Mouse (Mus musculus) intestine, embryonic 16.5 days (tissue): Measurements from ENCODE around the gene Etv2. TPM values are rescaled to one million over a fixed set of nuclear protein-coding genes. Genes with fewer than 3 reads are reported as not detected.

Experiments
- ATAC-seq: fragments of 200-750 bp; cut with Nextera tagmentation; 2 replicates; pipeline ENCODE4 v1.8.0; 2017; ENCODE audit warnings: moderate TSS enrichment, moderate library complexity
- H3K27ac ChIP-seq: fragments of 300-500 bp; sonication (generic); 2 replicates; pipeline ENCODE4 v1.5.1; 2014; ENCODE audit warnings: mild to moderate bottlenecking, low read length
- H3K27me3 ChIP-seq: fragments of 300-500 bp; sonication (generic); replicated peaks from 2 replicates; pipeline ENCODE4 v1.6.1; 2014; ENCODE audit warnings: low read length, control low read depth, mixed read lengths; ENCODE audit not compliant: control insufficient read depth, insufficient read depth
- H3K36me3 ChIP-seq: fragments of 300-500 bp; sonication (generic); 2 replicates; pipeline ENCODE4 v1.6.1; 2014; ENCODE audit warnings: low read length, control low read depth; ENCODE audit not compliant: control insufficient read depth, insufficient read depth
- H3K4me1 ChIP-seq: fragments of 300-500 bp; sonication (generic); 2 replicates; pipeline ENCODE4 v1.6.1; 2014; ENCODE audit warnings: low read length, control low read depth, mixed read lengths; ENCODE audit not compliant: control insufficient read depth, insufficient read depth
- H3K4me2 ChIP-seq: fragments of 300-500 bp; sonication (generic); 2 replicates; pipeline ENCODE4 v1.6.1; 2014; ENCODE audit warnings: low read depth, low read length, control low read depth
- H3K4me3 ChIP-seq: fragments of 300-500 bp; sonication (generic); 2 replicates; pipeline ENCODE4 v1.5.1; 2014; ENCODE audit warnings: mild to moderate bottlenecking, low read length
- H3K9ac ChIP-seq: fragments of 300-500 bp; sonication (generic); 2 replicates; pipeline ENCODE4 v1.6.1; 2014; ENCODE audit warnings: low read depth, low read length
- H3K9me3 ChIP-seq: fragments of 300-500 bp; sonication (generic); 2 replicates; pipeline ENCODE4 v1.6.1; 2016; ENCODE audit warnings: low read length, control low read depth; ENCODE audit not compliant: control insufficient read depth
- WGBS: fragments of 180-500 bp; shearing (Covaris S2); extraction: QIAGEN DNeasy Blood & Tissue Kit; methylation state at CpG from one replicate; pipeline ENCODE4 v1.1.7; 2014; 5-methylcytosine and 5-hydroxymethylcytosine counted together
- polyA plus RNA-seq: library from polyadenylated mRNA; unstranded; fragments of >200 nt; fragmentation: Nextera tagmentation; extraction: Ambion mirVana; gene quantifications from 2 replicates; pipeline ENCODE4 v1.2.1, GENCODE M21; 2015

Etv2 gene
- polyA plus RNA-seq, 1 experiment from 2014 or later = not detected

GRCm38 (mm10) chr7:30604944-30605343 is 30.7 kb downstream of the Etv2 start:
- H3K27me3 ChIP-seq = no peaks in the 10 kb centered on the region
- H3K4me2 ChIP-seq = no peak overlapping the region
- H3K9ac ChIP-seq = no peak overlapping the region
- ATAC-seq = no peak
- no peak overlapping the region for H3K27ac ChIP-seq
- no peaks in the 10 kb centered on the region for H3K36me3 ChIP-seq
- no peaks in the 10 kb centered on the region for H3K9me3 ChIP-seq
- 83% methylated on average over 8 of the region's 8 CpGs for WGBS
- no peak overlapping the region for H3K4me3 ChIP-seq
- H3K4me1 ChIP-seq = peaks cover 19% of the 10 kb centered on the region

- no peaks in the 10 kb centered on the region for H3K27me3 ChIP-seq
- WGBS = 64% methylated on average over 8 of the region's 8 CpGs
- no peak for ATAC-seq
- no peak overlapping the region for H3K9ac ChIP-seq
- H3K4me2 ChIP-seq = no peak overlapping the region
- H3K4me1 ChIP-seq = peaks cover 23% of the 10 kb centered on the region
- H3K27ac ChIP-seq = no peak overlapping the region
- H3K9me3 ChIP-seq = no peaks in the 10 kb centered on the region
- H3K4me3 ChIP-seq = no peak overlapping the region
- H3K36me3 ChIP-seq = no peaks in the 10 kb centered on the region
Measured at GRCm38 (mm10) chr7:30604424-30604823, 31.2 kb downstream of the Etv2 start.

DNA sequence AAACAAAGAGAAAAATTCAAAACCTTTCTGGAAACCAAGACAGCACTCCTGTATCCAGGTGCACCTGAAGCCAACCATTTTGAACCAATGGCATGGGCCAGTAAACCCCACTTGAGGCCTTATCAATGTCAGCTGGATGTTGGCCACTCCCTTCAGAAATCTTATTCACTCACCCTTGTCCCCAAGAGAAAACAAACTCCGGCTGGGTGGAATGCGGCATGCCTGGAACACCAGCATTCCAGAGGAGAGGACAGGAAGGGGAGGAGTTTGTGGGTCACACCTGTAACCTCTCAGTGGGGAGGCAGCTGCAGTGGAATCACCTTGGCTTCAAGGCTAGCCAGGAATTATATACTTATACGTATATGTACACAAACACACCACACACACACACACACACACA is 33.1 kb downstream of the Etv2 start:
- Histone ChIP-seq H3K27ac (peak overlapping the region; percentile 71), H3K36me3 (no peaks in the 10 kb centered on the region), H3K4me2 (no peak overlapping the region), H3K9ac (no peak overlapping the region), H3K4me1 (peaks cover 19% of the 10 kb centered on the region), H3K4me3 (no peak overlapping the region), H3K9me3 (no peaks in the 10 kb centered on the region; the same call in 1 of the 2 replicates), H3K27me3 (no peaks in the 10 kb centered on the region)
- 24% methylated on average over 3 of the region's 3 CpGs for WGBS
- peak; percentile 80 for ATAC-seq

- WGBS = 70% methylated on average over 7 of the region's 7 CpGs
- Histone ChIP-seq H3K9ac (0 out of 2 replicates have a peak overlapping the region, but pooled peaks have one; percentile 11), H3K4me1 (peaks cover 19% of the 10 kb centered on the region), H3K27me3 (no peaks in the 10 kb centered on the region), H3K36me3 (no peaks in the 10 kb centered on the region), H3K27ac (peak overlapping the region; percentile 46), H3K4me2 (0 out of 2 replicates have a peak overlapping the region, but pooled peaks have one; percentile 31), H3K9me3 (no peaks in the 10 kb centered on the region; the same call in 1 of the 2 replicates), H3K4me3 (no peak overlapping the region; the same call in 1 of the 2 replicates)
- ATAC-seq = no peak
Measured at GRCm38 (mm10) chr7:30600651-30601050, 35.0 kb downstream of the Etv2 start.

DNA sequence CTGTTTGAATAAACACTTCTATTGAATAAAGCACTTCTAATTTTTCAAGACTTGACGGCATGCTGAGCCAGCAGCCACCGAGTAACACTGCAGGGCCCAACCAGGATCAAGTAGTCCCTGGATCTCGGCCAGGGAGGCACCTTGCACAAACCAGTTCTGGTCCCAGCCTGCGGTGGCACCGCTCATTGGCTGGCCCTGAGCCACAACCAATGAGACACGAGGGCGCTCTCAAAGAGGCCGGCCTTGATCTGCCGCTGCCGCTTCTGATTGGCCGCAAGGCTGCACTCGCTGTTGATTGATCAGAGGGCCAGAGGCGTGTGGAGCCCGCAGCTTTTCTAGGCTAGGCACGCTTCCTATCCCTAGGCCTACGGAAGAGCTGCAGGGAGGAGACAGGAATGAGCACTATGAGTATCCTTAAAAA is 35.7 kb downstream of the Etv2 start:
- Histone ChIP-seq H3K4me2 (peak overlapping the region; percentile 31; the same call in 1 of the 2 replicates), H3K36me3 (no peaks in the 10 kb centered on the region), H3K27ac (peak overlapping the region; percentile 46; the same call in 1 of the 2 replicates), H3K9me3 (no peaks in the 10 kb centered on the region; the same call in 1 of the 2 replicates), H3K4me1 (peaks cover 19% of the 10 kb centered on the region), H3K9ac (no peak overlapping the region), H3K27me3 (no peaks in the 10 kb centered on the region), H3K4me3 (no peak overlapping the region; the same call in 1 of the 2 replicates)
- peak; percentile 91 for ATAC-seq
- 2% methylated on average over 16 of the region's 16 CpGs for WGBS

DNA sequence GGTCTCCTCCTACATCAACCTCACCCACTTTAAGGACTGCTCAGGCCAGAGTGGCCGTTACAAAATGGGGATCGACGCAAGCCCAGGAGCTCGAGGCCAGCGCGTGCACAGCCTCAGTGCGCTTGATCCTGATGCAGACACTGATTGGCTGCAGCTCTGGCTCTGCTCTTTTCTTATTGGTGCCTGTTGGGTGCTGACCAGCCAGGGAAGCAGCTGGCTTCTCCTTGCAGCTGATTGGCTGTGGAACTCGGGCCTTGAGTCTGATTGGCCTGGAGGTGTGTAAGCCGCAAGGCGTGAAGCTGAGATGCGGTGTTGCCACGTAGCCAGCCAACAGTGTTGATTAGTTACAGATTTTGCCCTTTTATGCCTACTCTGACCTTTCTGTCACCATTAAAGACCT is 36.9 kb downstream of the Etv2 start, which contains the start of gene Zbtb32:
Zbtb32 (minus strand) TSS at position 124 of the 400 bp plus-strand sequence.
- WGBS = 94% methylated on average over 12 of the region's 12 CpGs
- H3K4me1 ChIP-seq = peaks cover 22% of the 10 kb centered on the region
- H3K27ac ChIP-seq = peak within 1 kb of the TSS; percentile 7; the same call in 1 of the 2 replicates
- no peaks in the 10 kb centered on the region; the same call in 1 of the 2 replicates for H3K9me3 ChIP-seq
- no peak for ATAC-seq
- no peaks in the 10 kb centered on the region for H3K27me3 ChIP-seq
- H3K36me3 ChIP-seq = no peaks in the 10 kb centered on the region
- no peak within 1 kb of the TSS for H3K9ac ChIP-seq
- H3K4me2 ChIP-seq = no peak within 1 kb of the TSS; the same call in 1 of the 2 replicates
- no peak within 1 kb of the TSS for H3K4me3 ChIP-seq

DNA sequence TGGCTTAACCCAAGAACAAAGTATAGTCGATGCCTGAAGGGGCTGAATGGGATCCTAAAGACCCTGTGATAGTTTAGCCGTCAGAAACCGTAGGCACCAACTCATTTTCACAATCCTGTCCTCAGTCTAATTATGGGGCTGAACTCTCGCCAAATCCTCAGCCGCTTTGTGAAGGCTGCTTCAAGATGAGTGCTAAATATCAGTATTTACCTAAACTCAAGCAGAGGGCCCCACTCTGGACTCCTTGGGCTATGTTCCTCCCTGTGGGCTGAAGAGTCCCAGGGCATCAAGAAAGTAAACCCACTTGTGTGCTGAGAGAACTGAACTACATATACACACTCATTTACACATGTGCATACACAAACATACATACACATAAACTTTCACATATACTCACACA is 38.8 kb downstream of the Etv2 start:
- H3K9ac ChIP-seq = no peak overlapping the region
- ATAC-seq = no peak
- H3K27me3 ChIP-seq = no peaks in the 10 kb centered on the region
- H3K4me1 ChIP-seq = peaks cover 17% of the 10 kb centered on the region
- H3K27ac ChIP-seq = no peak overlapping the region
- no peaks in the 10 kb centered on the region; the same call in 1 of the 2 replicates for H3K9me3 ChIP-seq
- 79% methylated on average over 5 of the region's 5 CpGs for WGBS
- H3K4me2 ChIP-seq = no peak overlapping the region
- H3K4me3 ChIP-seq = no peak overlapping the region
- no peaks in the 10 kb centered on the region for H3K36me3 ChIP-seq

DNA sequence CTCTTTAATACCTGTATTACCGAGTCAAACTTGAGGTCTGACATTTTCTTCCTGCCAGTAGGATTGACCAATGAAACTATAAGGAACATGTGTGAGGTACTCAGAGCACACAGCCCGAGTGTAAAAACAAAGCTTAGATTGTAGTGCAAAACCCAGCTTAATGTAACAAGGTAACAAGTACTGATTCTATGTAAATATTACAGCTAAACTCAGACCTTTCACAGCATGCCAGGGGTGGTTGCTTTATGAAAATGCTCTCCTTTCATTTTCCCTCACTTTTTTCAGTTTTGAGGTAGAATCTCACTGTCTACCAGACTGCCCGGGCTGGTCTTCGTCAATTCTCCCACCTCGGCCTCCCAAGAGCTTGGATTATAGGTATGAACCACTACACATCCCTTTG is 39.6 kb downstream of the Etv2 start:
- ATAC-seq = no peak
- no peak overlapping the region for H3K9ac ChIP-seq
- no peak overlapping the region for H3K27ac ChIP-seq
- H3K4me1 ChIP-seq = peaks cover 17% of the 10 kb centered on the region
- WGBS = 80% methylated on average over 5 of the region's 5 CpGs
- H3K36me3 ChIP-seq = no peaks in the 10 kb centered on the region
- no peak overlapping the region for H3K4me2 ChIP-seq
- no peaks in the 10 kb centered on the region; the same call in 1 of the 2 replicates for H3K9me3 ChIP-seq
- H3K4me3 ChIP-seq = no peak overlapping the region
- H3K27me3 ChIP-seq = no peaks in the 10 kb centered on the region

DNA sequence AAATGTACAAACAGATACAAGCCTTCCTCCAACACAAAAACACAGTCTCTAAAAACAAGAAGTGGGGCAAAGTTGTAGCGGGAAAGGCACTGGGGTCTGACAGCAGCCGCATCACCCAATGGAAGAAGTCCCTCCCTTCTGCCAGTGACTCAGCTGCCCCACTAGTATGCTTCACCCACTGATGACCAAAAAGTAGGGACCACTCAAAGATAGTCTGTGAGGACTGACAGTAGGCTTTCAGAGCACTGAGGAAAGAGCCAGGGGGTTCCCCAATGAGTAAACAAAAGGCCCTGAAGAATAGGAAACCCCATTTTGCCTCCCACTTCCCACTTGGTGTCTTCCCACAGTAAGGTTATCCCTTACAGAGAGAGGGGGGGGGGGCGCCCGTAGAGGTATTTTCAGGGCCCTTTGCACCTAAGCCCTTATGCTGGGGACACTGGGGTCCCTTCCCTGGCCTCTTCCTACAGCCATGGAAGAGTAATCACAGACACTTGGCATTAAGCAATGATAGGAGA is 41.1 kb downstream of the Etv2 start:
- no peaks in the 10 kb centered on the region for H3K36me3 ChIP-seq
- H3K4me3 ChIP-seq = no peak overlapping the region
- ATAC-seq = no peak
- no peaks in the 10 kb centered on the region; the same call in 1 of the 2 replicates for H3K9me3 ChIP-seq
- H3K27me3 ChIP-seq = no peaks in the 10 kb centered on the region
- H3K4me1 ChIP-seq = peaks cover 13% of the 10 kb centered on the region
- no peak overlapping the region for H3K4me2 ChIP-seq
- no peak overlapping the region for H3K9ac ChIP-seq
- H3K27ac ChIP-seq = no peak overlapping the region
- 68% methylated on average over 4 of the region's 4 CpGs for WGBS
